Mouse (Mus musculus): ENCODE results near the gene Gabarap. TPM values are rescaled to one million over a fixed set of nuclear protein-coding genes. Genes with fewer than 3 reads are reported as not detected.
A peak's percentile ranks its signal among the peaks of the same experiment; 100 is the strongest.
"Not testable (repeated sequence)": the region's sequence is repeated elsewhere in the genome, so short reads cannot be mapped to it uniquely, and the experiment has no call there.

Gabarap gene
- total RNA-seq (2015; ENCODE audit: low replicate concordance) (328 and 394 TPM in 2 replicates), total RNA-seq (2017; ENCODE audit: low replicate concordance) (127 and 214 TPM in 2 replicates)

- ATAC-seq (replicated peaks; ENCODE audit: low FRiP score, poor library complexity, severe bottlenecking), result peak; percentile 74
These were observed at the start of gene Gabarap for GRCm38 (mm10) chr11:69990850-69991691. Gabarap (plus strand) TSS chr11:69991143.

DNA sequence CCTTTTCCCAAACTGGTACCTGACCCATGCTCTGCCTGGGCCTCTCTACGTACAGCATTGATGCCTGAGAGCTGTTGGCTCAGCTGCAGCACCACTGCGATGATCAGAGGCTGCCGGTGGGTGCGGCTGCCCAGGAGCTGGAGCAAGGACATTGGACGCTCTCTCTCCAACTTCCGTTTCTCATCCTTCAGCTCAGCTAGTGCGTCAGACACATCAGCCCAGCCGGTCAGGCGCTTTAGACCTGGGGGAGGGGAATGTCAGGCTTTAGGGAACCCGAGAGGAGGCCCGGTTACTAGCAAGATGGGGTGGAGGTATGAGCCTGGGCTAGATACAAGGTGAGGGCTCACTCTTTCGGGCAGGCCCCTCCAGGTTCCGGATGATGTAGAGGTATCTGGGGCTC, 45.7 kb upstream of the Gabarap start:
- ATAC-seq (replicated peaks; ENCODE audit: low FRiP score, poor library complexity, severe bottlenecking), result no peak

DNA sequence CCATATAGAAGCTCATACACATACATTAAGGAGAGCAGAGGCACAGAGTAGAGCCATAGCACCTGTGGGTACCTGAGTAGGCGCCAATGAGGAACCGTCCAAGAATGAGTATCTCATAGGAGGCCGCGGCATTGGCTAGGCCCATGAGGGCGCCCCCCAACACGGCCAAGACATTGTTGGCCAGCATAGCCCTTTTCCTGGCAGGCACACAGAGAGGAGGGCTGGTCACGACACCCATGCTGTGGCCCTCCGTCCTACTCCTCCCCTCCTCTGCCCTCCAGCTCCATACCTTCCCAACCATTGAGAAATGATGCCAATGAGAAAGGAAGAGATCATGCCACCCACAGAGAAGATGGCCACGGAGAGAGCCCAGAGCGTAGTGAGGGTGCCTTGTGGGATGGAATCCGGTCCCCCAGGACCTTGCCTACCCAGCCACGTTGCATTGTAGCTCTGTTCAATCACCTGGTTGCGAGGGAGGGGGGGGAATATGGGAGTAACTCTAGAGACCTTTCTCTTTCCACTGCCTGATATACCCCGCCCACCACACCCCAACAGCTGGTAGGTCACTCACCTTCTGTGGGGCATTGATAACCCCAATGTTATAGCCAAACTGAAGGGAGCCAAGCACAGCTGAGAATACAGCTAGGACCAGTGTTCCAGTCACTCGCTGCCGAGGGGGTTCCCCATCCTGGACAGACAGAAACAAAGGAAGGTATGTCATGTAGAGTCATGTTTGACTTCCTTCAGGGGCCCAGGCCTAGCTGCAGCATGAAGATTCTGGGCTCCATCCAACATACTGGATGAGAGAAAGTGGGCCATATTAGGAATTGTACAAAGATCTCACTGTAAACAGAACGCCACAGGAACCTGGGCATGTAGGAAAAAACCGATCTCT, 44.7 kb upstream of the Gabarap start:
- peak; percentile 70 for ATAC-seq (replicated peaks; ENCODE audit: low FRiP score, poor library complexity, severe bottlenecking)

DNA sequence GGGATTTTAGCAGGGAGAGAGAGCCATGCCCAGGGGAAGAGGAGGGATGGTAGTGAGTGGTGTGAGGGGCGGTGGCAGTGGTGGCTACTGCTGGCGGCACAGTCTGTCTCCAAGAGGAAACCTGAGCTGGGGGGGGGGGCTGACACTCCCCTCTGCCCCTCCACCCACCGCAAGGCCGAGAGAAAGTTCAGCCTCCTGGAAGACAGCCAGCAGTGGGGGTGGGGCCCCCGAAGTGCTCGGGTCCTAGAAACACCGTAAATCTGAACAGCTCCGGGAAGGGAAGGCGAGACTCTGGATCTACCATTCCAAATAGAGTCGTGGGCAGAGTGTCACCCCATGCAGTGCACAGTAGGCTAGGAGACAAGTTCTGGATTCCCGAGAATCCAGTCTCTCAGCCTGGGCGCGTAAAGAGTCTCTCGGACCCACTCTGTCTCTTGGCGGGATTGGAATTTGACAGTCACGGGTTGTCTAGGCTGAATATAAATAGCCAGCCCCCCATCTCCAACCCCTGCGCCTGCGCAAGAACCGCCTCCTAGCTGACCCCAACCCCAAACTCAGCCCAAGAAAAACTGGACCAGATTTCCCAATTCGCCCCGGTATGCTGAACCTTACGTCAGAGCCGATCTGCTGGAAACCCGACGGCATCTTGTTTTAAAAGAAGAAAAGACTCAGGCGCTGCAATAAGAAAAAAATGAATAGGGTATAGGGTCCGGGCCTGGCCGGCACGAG, 43.4 kb upstream of the Gabarap start:
- peak; percentile 20 for ATAC-seq (replicated peaks; ENCODE audit: low FRiP score, poor library complexity, severe bottlenecking)

DNA sequence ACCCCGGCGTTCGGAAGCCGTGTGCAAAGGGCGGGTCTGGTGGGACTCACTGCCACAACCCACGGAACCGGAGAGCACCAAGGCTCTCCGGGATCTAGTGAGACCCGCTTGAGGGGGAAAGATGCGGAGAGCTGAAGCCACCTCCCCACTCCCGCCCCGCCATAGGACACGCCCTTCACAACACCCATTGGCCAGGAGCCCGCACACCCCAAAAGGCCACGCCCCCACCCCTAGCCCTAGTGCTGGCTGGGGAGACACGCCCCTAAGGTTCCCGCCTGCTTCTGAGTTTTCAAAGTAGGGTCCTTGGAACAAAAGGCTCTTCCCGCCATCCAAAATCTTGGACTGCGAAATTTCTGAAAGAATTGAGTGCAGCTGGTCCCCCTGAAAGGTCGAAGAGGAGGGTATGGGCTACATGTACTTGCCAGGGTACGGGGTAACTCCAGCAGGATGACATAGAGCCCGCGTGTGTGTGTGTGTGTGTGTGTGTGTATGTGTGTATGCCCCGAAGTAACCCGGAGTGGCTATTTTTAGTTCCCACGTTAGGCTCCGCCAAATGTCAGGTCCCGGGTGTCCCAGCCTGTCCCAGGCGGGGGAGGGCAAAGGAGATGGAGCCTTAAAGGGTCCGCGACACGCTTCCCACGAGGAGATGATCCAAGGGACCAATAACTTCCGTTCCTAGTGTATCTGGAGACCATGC, 42.7 kb upstream of the Gabarap start, which contains the start of gene Slc2a4:
Slc2a4 (minus strand) TSS at position 123 of the 697 bp plus-strand sequence.
- ATAC-seq (replicated peaks; ENCODE audit: low FRiP score, poor library complexity, severe bottlenecking), result peak; percentile 69

- peak; percentile 58 for ATAC-seq (replicated peaks; ENCODE audit: low FRiP score, poor library complexity, severe bottlenecking)
These were observed 42.2 kb upstream of the Gabarap start for GRCm38 (mm10) chr11:69948763-69949150.

DNA sequence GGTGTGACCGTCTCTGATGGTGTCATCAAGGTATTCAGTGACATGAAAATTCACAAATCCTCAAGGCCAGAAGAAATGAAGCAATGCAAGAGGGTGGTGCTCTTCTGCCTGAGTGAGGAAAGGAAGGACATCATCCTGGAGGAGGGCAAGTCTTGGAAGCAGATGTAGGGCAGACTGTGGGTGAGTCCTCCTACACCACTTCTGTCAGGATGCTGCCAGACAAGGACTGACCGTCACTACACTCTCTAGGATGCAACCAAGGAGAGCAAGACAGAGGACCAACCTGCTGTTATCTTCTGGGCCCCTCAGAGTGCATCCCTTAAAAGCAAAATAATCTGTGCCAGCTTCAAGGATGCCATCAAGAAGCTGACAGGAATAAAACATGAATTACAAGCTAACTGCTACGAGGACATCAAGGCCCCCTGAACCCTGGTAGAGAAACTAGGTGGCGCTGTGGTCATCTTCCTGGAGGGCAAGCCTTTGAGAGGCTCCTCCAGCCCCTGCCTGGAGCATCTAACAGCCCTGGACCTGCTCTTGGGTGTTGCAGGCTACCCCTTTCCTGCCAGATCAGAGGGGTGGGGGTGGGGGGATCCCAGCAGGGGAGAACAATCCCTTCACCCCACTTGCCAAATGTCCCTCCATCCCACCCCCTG, 40.0 kb upstream of the Gabarap start:
- no peak for ATAC-seq (replicated peaks; ENCODE audit: low FRiP score, poor library complexity, severe bottlenecking)

- ATAC-seq (replicated peaks; ENCODE audit: low FRiP score, poor library complexity, severe bottlenecking), result no peak
These were observed 38.7 kb upstream of the Gabarap start for GRCm38 (mm10) chr11:69952274-69952673.

- no peak for ATAC-seq (replicated peaks; ENCODE audit: low FRiP score, poor library complexity, severe bottlenecking)
These were observed 37.6 kb upstream of the Gabarap start for GRCm38 (mm10) chr11:69953267-69953915.

- not testable (repeated sequence) for ATAC-seq (replicated peaks; ENCODE audit: low FRiP score, poor library complexity, severe bottlenecking)
These were observed 35.3 kb upstream of the Gabarap start for GRCm38 (mm10) chr11:69955618-69956017.

DNA sequence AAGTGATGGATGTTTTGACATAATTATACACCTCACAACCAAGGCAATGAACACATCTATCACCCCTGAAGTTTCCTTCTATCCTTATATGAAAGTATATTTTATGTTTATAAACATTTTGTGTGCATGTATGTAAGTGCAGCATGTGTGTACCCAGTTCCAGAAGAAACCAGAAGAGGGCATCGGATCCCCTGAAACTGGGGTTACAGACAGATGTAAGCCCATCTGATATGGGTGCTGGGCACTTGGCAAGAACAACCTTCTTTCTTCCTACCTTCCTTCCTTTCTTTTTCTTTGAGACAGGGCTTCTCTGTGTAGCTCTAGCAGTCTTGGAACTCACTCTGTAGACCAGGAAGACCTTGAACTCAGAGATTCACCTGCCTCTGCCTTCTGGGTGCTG, 34.7 kb upstream of the Gabarap start:
- ATAC-seq (replicated peaks; ENCODE audit: low FRiP score, poor library complexity, severe bottlenecking), result no peak

GRCm38 (mm10) chr11:69960616-69961015, 30.3 kb upstream of the Gabarap start:
- ATAC-seq (replicated peaks; ENCODE audit: low FRiP score, poor library complexity, severe bottlenecking), result peak; percentile 66

DNA sequence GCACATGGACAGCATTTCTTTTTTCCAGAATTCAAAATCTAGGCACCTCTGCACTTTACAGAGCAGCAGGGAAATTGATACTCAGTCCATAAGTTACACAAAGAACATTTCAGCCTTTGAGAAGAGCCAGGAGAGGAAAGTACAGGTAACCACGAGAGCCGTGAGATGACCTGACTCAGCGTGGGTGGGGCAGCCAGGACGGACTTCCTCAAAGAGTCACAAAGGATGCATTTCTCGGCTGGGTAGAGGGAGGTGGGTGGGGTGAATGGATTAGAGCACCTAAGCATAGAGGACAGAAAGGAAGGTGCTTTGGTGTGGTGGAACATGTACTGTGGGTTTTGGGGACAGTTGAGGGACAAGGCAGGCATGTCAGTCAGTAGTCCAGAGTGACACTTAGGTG, 29.1 kb upstream of the Gabarap start:
- ATAC-seq (replicated peaks; ENCODE audit: low FRiP score, poor library complexity, severe bottlenecking), result no peak

DNA sequence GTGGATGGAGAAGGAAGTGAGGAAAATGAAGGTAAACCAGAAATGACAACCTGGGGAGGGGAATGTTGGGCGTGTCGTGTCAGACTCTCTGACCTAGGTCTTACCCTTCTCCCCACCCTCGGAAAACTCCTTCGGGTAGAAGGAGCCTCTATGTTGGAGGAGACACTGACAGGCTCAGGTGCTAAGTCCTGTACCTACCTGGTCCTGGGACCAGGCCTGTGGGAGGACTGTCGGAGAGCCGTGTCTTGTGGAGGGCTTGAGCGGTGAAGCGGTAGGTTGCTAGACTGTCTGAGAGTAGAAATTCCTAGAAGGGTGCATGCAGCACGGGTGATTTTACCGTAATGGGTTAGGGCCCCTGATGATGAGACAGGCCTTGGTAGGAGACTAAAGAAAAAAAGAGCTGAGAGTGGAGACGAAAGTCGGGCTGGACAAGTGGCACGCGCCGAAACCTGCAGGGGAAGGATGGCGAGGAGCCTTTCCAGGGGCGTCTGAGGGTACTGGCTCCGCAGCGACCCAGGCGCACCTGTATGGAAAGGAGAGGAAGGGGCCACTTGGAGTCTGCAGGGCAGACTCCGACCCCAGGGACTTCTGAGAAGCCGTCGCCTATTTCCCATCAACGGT, 26.2 kb upstream of the Gabarap start, which contains the start of gene Cldn7:
Cldn7 (plus strand) TSS at position 130 of the 621 bp plus-strand sequence.
- no peak for ATAC-seq (replicated peaks; ENCODE audit: low FRiP score, poor library complexity, severe bottlenecking)

- ATAC-seq (replicated peaks; ENCODE audit: low FRiP score, poor library complexity, severe bottlenecking), result 0 out of 2 replicates have a peak, but pooled peaks have one; percentile 13
These were observed 25.5 kb upstream of the Gabarap start for GRCm38 (mm10) chr11:69965271-69966005.

DNA sequence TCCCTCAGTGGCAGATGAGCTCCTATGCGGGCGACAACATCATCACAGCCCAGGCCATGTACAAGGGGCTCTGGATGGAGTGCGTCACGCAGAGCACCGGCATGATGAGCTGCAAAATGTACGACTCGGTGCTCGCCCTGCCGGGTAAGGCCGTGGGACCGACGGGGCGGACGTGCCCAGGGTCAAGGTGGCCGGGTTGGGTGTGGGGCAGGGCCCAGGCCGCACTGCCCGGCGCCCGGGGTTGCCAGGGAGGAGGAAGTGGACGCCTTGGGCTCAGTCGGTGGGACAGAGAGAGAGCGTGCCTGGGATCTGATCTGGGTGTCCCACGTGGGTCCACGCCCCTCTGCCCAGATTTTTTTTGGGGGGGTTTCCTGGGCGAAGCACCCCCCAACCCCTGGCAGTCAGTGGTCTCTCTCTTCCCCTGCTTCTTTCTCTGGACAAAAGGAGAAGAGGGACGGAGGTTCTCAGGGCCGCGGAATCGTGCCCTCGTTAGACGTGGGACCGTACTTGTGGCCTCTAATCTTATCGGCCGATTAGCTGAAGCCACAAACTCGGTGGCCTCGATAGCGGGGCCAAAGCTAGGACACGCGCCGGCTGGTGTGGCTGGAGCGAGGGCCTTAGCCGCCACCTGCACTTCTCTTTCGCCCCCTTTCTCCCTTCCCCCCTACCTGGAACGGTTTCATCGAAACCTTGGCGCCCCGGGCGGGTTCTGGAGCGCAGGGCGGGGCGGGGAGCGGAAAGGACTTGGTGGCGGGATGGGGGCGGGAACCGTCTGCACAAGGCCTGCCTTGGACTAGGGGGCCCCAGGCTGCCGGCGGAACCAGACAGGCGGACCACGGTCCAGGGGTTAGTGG, 24.7 kb upstream of the Gabarap start:
- 0 out of 2 replicates have a peak, but pooled peaks have one; percentile 17 for ATAC-seq (replicated peaks; ENCODE audit: low FRiP score, poor library complexity, severe bottlenecking)

All from erythroblast, adult 5-6 weeks (primary cell).